Mouse (Mus musculus): ENCODE data around the gene Catip. TPM values are rescaled to one million over a fixed set of nuclear protein-coding genes. Genes with fewer than 3 reads are reported as not detected.

Catip gene
- polyA plus RNA-seq, 1 experiment from 2014 or later = 0.62 TPM

DNA sequence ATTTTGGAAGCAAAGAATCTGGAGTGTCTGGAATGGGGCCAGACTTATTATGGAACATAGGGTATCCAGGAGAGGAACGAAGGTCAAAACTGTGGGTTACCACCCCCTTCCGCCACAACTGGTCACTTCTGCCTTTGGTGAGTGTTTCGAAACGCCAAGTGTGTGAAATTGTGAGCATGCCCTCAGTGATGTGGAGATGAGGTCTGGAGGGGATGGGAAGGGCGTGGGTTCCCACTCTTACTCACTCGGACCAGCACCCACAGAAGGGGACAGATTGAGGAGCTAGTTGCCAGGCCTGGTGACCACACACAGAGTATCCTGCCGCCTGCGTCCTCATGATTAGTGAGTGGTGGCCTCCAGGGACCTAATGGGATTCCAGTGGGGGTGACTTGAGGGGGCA is 13.1 kb downstream of the Catip start, which contains the start of gene Slc11a1:
Gene Slc11a1 (plus strand): TSS at position 216 of the 400 bp plus-strand sequence.
- H3K4me2 ChIP-seq (replicated peaks) = no peak within 1 kb of the TSS
- 73% methylated on average over 8 of the region's 8 CpGs for WGBS
- ATAC-seq = no peak
- no peaks in the 10 kb centered on the region for H3K36me3 ChIP-seq
- H3K9ac ChIP-seq (replicated peaks) = no peak within 1 kb of the TSS
- H3K4me1 ChIP-seq (replicated peaks) = no peaks in the 10 kb centered on the region
- H3K4me3 ChIP-seq (replicated peaks) = no peak within 1 kb of the TSS
- no peak within 1 kb of the TSS for H3K27ac ChIP-seq
- H3K9me3 ChIP-seq = no peaks in the 10 kb centered on the region
- H3K27me3 ChIP-seq = no peaks in the 10 kb centered on the region

DNA sequence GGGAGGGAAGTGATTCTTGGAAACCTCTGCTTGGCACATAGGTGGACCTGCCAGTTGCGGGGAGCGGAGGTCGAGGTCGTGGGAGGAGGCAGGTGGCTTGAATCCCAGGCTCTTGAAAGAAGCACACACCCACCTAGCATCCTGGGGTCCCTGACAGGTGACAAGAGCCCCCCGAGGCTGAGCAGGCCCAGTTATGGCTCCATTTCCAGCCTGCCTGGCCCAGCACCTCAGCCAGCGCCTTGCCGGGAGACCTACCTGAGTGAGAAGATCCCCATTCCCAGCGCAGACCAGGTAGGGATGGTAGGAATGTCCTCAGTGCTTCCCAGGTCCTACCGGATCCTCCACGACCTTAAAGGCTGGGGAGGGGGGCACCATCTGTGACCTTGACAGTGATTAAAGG is 13.7 kb downstream of the Catip start:
- 75% methylated on average over 10 of the region's 10 CpGs for WGBS
- Histone ChIP-seq H3K27ac (no peak overlapping the region), H3K36me3 (no peaks in the 10 kb centered on the region), H3K9me3 (no peaks in the 10 kb centered on the region), H3K4me2 (replicated peaks) (no peak overlapping the region), H3K4me3 (replicated peaks) (no peak overlapping the region), H3K9ac (replicated peaks) (no peak overlapping the region), H3K27me3 (no peaks in the 10 kb centered on the region), H3K4me1 (replicated peaks) (no peaks in the 10 kb centered on the region)
- ATAC-seq = no peak

DNA sequence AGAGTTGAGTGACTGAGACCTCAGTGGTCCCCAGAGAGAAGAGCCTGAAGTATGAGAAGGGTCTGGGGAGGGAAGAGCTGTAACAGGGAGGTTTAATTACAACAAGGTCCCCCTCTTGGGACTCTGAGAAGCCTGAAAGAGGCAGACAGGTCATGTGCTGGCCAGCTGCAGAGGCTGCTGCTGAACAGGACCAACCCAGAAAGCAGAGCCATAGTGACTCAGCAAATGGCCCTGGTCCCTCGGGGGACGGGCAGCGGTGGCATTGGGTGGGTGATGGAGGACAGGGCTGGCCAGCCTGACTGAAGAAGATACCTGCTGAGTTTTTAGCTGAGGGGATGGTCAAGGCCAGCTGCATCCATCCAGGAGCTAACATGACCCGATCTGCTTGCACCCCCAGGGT is 14.5 kb downstream of the Catip start:
- no peak overlapping the region for H3K4me2 ChIP-seq (replicated peaks)
- H3K9me3 ChIP-seq = no peaks in the 10 kb centered on the region
- H3K36me3 ChIP-seq = no peaks in the 10 kb centered on the region
- H3K9ac ChIP-seq (replicated peaks) = no peak overlapping the region
- H3K27me3 ChIP-seq = no peaks in the 10 kb centered on the region
- WGBS = 91% methylated on average over 4 of the region's 4 CpGs
- H3K4me1 ChIP-seq (replicated peaks) = no peaks in the 10 kb centered on the region
- no peak overlapping the region for H3K27ac ChIP-seq
- no peak for ATAC-seq
- no peak overlapping the region for H3K4me3 ChIP-seq (replicated peaks)

DNA sequence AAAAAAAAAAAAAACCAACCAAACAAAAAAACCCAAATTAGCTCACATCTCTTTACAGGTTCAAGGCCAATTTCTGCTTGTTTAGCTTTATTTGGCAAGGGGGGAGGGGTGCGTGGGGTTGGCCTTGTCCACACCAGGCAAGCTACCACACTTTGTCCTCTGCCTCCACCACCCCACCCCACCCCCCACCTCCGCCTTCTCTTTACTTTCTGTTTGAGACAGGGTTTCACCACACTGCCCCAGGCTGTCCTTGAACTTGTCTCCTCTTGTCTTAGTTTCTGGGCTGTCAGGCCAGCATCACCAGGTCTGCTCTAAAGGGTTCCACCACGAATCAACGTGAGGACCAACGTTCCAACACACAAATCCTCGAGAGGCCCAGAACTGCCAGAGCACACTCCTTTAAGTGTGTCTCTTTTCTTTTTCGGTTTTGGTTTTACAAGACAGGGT is 17.2 kb downstream of the Catip start:
- Histone ChIP-seq H3K27ac (no peak overlapping the region), H3K36me3 (no peaks in the 10 kb centered on the region), H3K4me3 (replicated peaks) (no peak overlapping the region), H3K4me2 (replicated peaks) (no peak overlapping the region), H3K4me1 (replicated peaks) (no peaks in the 10 kb centered on the region), H3K9ac (replicated peaks) (no peak overlapping the region), H3K27me3 (no peaks in the 10 kb centered on the region), H3K9me3 (no peaks in the 10 kb centered on the region)
- ATAC-seq = no peak
- WGBS = 89% methylated on average over 7 of the region's 7 CpGs

GRCm38 (mm10) chr1:74380484-74380883 is 18.6 kb downstream of the Catip start:
- H3K9ac ChIP-seq (replicated peaks) = no peak overlapping the region
- no peak overlapping the region for H3K4me3 ChIP-seq (replicated peaks)
- H3K4me1 ChIP-seq (replicated peaks) = no peaks in the 10 kb centered on the region
- no peaks in the 10 kb centered on the region for H3K27me3 ChIP-seq
- 86% methylated on average over 5 of the region's 5 CpGs for WGBS
- no peak overlapping the region for H3K27ac ChIP-seq
- ATAC-seq = no peak
- H3K9me3 ChIP-seq = no peaks in the 10 kb centered on the region
- H3K4me2 ChIP-seq (replicated peaks) = no peak overlapping the region
- H3K36me3 ChIP-seq = no peaks in the 10 kb centered on the region

DNA sequence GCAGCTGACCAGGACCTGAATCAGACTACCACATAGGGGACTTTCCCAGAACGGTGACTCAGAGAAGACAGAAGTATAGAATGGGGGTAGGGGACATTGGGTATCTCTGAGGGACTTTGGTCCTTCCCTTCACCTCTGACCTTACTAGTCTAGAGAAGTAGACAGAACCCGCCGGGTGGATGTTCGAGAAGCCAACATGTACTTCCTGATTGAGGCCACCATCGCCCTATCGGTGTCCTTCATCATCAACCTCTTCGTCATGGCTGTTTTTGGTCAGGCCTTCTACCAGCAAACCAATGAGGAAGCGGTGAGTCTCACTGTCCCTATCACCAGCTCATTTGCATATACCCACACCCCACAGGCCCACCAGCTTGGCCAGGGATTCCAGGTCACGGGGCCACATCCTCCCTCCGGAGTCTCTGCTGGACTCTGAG is 19.7 kb downstream of the Catip start:
- no peak overlapping the region for H3K27ac ChIP-seq
- no peak overlapping the region for H3K9ac ChIP-seq (replicated peaks)
- H3K9me3 ChIP-seq = no peaks in the 10 kb centered on the region
- H3K4me1 ChIP-seq (replicated peaks) = 0 out of 2 replicates have a peak, but pooled peaks cover 3% of the 10 kb centered on the region
- WGBS = 87% methylated on average over 10 of the region's 10 CpGs
- no peak overlapping the region for H3K4me2 ChIP-seq (replicated peaks)
- no peaks in the 10 kb centered on the region for H3K36me3 ChIP-seq
- no peak for ATAC-seq
- H3K4me3 ChIP-seq (replicated peaks) = no peak overlapping the region
- H3K27me3 ChIP-seq = no peaks in the 10 kb centered on the region

DNA sequence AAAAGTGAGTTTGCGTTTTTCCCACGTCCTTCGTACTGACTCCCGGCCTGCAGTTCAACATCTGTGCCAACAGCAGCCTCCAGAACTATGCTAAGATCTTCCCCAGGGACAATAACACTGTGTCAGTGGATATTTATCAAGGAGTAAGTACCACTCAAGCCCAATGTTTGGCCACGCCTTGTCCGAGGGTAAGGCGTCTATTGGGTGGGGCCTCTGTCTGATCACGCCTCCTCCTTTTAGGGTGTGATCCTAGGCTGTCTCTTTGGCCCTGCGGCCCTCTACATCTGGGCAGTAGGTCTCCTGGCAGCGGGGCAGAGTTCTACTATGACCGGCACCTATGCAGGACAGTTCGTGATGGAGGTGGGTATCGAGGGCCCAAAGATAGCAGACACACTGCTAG is 21.5 kb downstream of the Catip start:
- H3K27ac ChIP-seq = no peak overlapping the region
- WGBS = 90% methylated on average over 13 of the region's 13 CpGs
- H3K4me1 ChIP-seq (replicated peaks) = peaks cover 9% of the 10 kb centered on the region; the same call in 1 of the 2 replicates
- no peaks in the 10 kb centered on the region for H3K36me3 ChIP-seq
- peaks cover 3% of the 10 kb centered on the region; the same call in 1 of the 2 replicates for H3K27me3 ChIP-seq
- H3K9ac ChIP-seq (replicated peaks) = no peak overlapping the region
- no peak for ATAC-seq
- H3K4me2 ChIP-seq (replicated peaks) = no peak overlapping the region
- H3K4me3 ChIP-seq (replicated peaks) = no peak overlapping the region
- no peaks in the 10 kb centered on the region for H3K9me3 ChIP-seq

DNA sequence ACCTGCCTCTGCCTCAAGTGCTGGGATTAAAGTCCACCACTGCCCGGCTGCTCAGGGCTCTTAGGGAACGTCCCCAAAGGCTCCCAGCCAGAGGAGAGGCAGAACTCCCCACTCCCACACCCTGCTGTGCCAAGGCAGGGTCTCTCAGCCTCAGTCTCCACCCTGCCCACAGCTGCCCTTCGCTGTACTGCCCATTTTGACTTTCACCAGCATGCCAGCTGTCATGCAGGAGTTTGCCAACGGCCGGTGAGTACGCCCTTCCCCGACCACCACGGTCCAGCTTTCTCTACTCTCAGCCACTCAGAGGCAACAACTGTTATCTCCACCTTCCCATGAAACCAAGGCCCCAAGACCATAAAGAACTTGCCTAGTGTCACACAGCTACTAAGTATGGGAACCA is 22.6 kb downstream of the Catip start:
- Histone ChIP-seq H3K4me3 (replicated peaks) (no peak overlapping the region), H3K4me2 (replicated peaks) (no peak overlapping the region), H3K9ac (replicated peaks) (no peak overlapping the region), H3K36me3 (no peaks in the 10 kb centered on the region), H3K27me3 (peaks cover 13% of the 10 kb centered on the region), H3K4me1 (replicated peaks) (peaks cover 10% of the 10 kb centered on the region; the same call in 1 of the 2 replicates), H3K9me3 (no peaks in the 10 kb centered on the region), H3K27ac (no peak overlapping the region)
- ATAC-seq = no peak
- WGBS = 83% methylated on average over 8 of the region's 8 CpGs

- no peak for ATAC-seq
- Histone ChIP-seq H3K27me3 (peaks cover 18% of the 10 kb centered on the region), H3K4me1 (replicated peaks) (peaks cover 15% of the 10 kb centered on the region), H3K9me3 (no peaks in the 10 kb centered on the region), H3K9ac (replicated peaks) (no peak overlapping the region), H3K27ac (no peak overlapping the region), H3K36me3 (no peaks in the 10 kb centered on the region), H3K4me3 (replicated peaks) (no peak overlapping the region), H3K4me2 (replicated peaks) (no peak overlapping the region)
- WGBS = 92% methylated on average over 10 of the region's 10 CpGs
Observed at GRCm38 (mm10) chr1:74385064-74385463, 23.2 kb downstream of the Catip start.

- Histone ChIP-seq H3K36me3 (no peaks in the 10 kb centered on the region), H3K27ac (no peak overlapping the region), H3K9ac (replicated peaks) (no peak overlapping the region), H3K4me1 (replicated peaks) (peaks cover 19% of the 10 kb centered on the region), H3K9me3 (no peaks in the 10 kb centered on the region), H3K4me3 (replicated peaks) (no peak overlapping the region), H3K27me3 (peaks cover 23% of the 10 kb centered on the region), H3K4me2 (replicated peaks) (no peak overlapping the region)
- 89% methylated on average over 8 of the region's 8 CpGs for WGBS
- no peak for ATAC-seq
Observed at GRCm38 (mm10) chr1:74385531-74385930, 23.6 kb downstream of the Catip start.

GRCm38 (mm10) chr1:74386363-74386713 is 24.4 kb downstream of the Catip start:
- peak overlapping the region; percentile 76 for H3K4me3 ChIP-seq (replicated peaks)
- no peaks in the 10 kb centered on the region for H3K36me3 ChIP-seq
- peak overlapping the region; percentile 70 for H3K9ac ChIP-seq (replicated peaks)
- H3K4me1 ChIP-seq (replicated peaks) = peaks cover 26% of the 10 kb centered on the region
- H3K27ac ChIP-seq = peak overlapping the region; percentile 95
- WGBS = 51% methylated on average over 7 of the region's 10 CpGs
- peaks cover 28% of the 10 kb centered on the region for H3K27me3 ChIP-seq
- peak overlapping the region; percentile 68 for H3K4me2 ChIP-seq (replicated peaks)
- ATAC-seq = no peak
- H3K9me3 ChIP-seq = no peaks in the 10 kb centered on the region

GRCm38 (mm10) chr1:74386714-74387385 is 24.9 kb downstream of the Catip start:
- H3K9ac ChIP-seq (replicated peaks) = peak overlapping the region; percentile 70
- peak overlapping the region; percentile 95 for H3K27ac ChIP-seq
- H3K4me2 ChIP-seq (replicated peaks) = peak overlapping the region; percentile 68
- H3K27me3 ChIP-seq = peaks cover 28% of the 10 kb centered on the region
- peaks cover 26% of the 10 kb centered on the region for H3K4me1 ChIP-seq (replicated peaks)
- H3K36me3 ChIP-seq = no peaks in the 10 kb centered on the region
- H3K4me3 ChIP-seq (replicated peaks) = peak overlapping the region; percentile 76
- under 1% methylated on average over 26 of the region's 26 CpGs for WGBS
- no peaks in the 10 kb centered on the region for H3K9me3 ChIP-seq
- peak; percentile 92 for ATAC-seq

Data from midbrain, embryonic 13.5 days (tissue).